Mouse (Mus musculus): Measurements from ENCODE around the gene Hmox2.
"Not testable (repeated sequence)": the region's sequence is repeated elsewhere in the genome, so short reads cannot be mapped to it uniquely, and the experiment has no call there.

Hmox2 gene

DNA sequence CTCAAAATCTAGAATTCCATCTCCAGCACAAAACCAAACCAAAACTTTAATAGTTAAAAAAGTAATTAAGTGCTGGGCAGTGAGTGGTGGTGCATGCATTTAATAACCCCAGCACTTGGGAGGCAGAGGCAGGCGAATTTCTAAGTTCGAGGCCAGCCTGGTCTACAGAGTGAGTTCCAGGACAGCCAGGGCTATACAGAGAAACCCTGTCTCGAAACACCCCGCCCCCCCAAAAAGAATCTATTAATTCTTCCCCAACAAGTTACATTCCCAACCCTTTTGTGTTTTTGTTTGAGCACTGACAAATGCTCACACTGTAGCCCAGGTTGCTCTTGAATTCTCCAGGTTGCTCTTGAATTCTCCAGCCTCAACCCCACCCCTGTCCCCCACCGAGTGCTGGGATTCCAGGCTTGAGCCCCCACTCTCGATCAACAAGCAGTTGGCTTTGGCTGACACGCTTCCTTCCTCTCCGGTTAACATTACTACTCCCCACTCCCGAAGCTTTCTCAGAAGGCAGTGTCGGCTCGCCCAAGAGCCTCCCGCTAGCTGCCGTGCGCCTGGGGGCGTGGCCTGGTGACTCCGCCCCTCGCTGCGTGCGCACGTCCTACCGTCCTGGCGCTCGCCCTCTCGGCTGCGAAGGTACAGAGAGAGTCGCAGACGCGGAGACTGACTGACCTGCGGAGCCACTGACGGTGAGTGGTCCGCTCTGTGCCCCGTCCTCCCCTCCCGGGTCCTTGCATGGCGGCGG is at the start of gene Hmox2:
Gene Hmox2, plus strand, starts transcription at position 582 of the 748 bp plus-strand sequence.
- DNase-seq (ENCODE audit: low spot score): peak; percentile 93

DNA sequence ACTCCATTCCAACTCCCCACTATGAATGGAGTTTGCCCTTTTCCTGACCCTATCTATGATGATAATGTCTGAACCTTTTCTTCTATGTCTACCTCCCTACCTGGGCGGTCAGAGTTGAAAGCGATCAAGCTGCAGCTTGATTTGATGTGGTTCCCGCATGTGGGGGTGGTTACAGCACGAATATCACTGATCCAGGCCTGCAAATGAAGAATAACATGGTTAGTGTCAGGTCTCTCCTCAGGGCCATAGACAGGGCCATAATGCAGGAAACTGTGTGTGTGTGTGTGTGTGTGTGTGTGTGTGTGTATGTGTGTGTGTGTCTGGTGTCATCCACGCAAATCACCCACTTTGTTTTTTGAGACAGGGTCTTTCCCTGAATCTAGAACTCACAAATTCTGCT is 49.3 kb upstream of the Hmox2 start:
- DNase-seq (ENCODE audit: low spot score): no peak

DNA sequence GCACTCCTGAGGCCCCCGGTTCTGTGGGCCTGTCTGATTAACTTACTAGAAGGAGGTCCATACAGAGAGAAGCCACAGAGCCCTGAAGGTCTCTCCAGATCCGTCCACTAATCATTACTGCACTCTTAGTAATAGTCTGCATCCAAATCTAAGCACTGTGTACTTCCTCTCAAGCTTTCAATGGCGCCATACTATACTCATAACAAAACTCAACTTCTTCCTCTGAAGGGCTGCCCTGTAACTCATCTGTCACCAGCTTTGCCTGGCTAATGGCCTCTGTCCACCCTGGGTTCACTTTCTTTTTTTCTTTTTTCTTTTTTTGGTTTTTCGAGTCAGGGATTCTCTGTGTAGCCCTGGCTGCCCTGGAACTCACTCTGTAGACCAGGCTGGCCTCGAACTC is 48.1 kb upstream of the Hmox2 start:
- DNase-seq (ENCODE audit: low spot score): no peak

DNA sequence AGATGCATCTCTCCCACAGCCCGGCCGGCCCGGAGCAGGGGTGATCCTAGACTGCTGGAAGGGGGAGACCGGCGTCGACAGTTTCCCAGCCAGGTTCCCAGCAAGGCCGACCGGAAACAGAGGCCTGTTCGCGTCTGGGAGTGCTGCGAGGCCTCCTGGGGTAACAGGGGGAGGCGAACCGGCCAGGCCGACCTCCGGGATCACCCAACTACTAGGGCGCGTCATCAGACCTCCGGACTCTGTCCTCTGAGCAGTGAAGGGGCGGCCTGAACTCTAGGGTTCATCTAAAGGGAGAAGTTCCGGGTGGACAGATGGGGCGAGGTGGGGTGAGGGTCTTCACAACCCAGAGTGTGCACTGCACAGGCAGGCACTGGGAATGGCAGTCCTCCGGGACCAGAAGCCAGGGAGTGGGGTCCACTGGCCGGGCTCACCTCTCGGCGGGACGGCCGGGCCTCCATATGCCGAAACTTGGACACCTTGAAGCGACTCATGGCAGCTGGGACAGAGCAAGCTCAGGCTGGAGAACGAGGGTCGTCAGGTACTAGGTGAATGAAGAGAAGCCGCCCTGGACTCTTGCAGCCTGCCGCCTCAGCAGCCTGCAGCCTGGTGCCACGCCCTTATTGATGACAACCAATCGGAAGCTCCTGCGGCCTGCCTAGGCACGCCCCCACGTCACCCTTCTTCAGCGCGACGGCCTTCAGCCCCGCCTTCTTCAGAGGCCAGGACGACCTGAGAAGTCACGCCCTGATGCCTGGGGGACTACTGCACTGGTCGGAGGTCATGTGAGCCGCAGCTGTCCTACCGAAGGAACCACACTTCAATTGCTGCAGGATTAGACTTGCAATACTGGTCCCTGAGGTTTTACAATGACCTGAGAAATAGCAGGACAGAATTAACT is 46.8 kb upstream of the Hmox2 start, which contains the start of gene Coro7:
Gene Coro7, minus strand, starts transcription at position 657 of the 898 bp plus-strand sequence.
- DNase-seq (ENCODE audit: low spot score): peak; percentile 96

DNA sequence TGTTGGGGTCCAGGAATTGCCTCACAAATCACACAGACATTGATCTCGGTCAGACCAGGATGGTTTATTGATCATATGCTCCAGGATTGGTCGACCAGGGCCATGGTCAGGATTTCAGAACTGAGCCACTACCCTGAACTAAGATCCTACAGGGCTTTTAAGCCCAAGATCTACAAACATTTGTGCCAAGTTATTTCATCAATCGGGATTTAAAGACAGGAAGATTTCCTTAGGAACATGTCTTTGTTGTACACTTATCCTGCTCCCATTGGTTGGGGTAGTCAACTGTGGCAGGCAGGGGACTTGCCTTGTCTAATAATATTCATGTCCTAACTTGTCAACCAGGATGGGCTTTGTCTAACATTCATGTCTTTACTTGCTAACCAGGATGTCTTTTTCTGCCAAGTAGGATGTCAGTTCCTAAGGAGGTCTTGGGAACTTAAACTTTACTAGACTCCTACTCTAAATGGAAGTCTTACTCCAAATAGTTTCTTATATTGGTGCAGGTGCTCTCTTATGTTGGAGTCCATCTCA is 45.2 kb upstream of the Hmox2 start:
- DNase-seq (ENCODE audit: low spot score): not testable (repeated sequence)

DNA sequence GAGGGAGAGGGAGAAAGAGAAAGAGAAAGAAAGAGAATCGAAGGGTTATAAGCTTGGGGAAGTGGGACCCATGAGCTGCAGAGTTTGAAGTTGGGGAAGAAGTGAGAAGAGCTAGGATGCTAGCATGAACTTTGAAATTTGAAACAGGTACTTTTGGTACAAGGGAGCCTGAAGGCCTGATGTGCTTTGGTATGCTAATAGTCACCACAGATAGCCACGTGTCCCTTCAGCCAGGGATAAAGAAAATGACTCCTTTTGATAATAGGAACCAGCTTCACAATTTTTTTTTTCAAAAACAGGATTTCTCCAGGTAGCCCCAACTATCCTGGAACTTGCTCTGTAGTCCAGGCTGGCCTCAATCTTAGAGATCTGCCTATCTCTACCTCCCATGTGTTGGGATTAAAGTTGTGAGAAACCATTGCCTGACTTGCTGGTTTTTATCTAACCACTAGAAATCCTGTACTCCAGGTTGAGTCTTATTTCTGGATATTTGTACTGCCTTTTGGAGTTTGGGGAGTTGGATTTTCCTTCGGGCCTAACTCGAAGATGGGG is 43.5 kb upstream of the Hmox2 start:
- no peak for DNase-seq (ENCODE audit: low spot score)

DNA sequence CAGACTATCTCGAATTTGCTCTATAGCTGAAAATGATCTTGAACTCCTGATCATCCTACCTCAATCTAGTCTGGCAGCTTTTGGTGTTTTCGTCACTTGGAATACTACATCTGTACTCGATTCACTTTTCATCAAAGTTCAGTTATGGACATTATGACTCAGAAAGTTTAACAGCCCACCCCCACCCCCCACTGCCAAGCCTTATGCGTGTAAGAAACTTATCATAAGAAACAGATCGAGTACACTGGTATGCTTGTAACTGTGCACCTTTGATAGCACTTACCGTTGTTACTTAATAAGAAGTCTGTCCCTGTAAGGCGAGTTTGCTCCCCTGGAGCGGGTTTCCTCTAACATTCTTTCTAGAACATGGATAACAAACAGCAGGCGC is 43.0 kb upstream of the Hmox2 start:
- no peak for DNase-seq (ENCODE audit: low spot score)

DNA sequence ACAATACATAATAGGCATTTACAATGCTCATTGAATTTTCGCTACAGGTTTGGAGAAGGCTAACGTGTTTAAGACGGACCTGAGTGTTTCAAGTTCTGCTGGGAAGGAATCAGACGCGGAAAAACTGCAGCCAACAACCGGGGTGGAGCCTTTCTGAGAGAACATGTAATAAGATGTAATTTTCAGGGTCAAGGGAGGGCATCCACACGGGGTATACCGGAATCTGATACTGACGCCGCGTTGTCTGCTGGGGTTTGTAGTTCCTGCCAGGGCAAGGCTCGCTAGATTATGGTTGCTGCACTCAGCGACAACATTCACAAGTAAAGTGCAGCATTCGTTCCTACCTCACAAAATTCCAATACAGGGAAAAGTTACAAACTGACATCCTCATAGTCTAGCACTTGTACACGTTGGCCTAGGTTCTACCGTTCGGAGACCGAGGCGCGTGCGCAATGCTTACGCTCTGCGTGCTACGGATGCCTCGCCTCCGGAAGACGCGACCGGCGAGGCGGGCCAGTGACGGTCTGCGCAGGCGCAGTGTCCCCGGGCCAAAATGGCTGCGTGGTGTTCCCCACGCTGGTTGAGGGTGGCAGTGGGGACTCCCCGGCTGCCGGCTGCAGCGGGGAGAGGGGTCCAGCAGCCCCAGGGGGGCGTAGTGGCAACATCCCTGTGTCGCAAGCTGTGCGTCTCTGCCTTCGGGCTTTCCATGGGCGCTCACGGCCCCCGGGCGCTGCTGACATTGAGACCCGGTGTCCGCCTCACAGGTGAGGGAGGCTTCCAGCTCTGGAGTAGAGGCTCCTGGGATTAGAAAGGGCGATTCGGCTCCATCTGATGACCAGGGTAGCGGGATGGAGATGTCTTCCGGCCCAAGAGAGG is 42.3 kb upstream of the Hmox2 start:
- DNase-seq (ENCODE audit: low spot score): peak; percentile 93

DNA sequence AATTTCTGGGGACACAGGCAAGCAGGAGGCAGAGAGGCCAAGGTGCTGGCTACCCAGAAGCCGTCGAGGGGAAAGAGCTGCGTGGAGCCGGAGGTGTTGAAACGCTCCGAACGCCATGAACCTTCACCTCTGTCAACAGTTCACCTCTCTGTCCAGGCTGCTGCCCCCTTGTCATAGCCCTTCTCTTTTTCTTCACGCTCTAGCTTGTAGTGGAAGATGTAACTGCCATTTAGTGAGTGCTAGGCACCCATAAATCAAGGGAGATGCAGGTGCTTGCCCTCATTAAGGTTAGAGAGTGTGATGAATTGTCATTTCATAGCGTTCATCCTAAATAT is 41.7 kb upstream of the Hmox2 start:
- DNase-seq (ENCODE audit: low spot score): no peak

DNA sequence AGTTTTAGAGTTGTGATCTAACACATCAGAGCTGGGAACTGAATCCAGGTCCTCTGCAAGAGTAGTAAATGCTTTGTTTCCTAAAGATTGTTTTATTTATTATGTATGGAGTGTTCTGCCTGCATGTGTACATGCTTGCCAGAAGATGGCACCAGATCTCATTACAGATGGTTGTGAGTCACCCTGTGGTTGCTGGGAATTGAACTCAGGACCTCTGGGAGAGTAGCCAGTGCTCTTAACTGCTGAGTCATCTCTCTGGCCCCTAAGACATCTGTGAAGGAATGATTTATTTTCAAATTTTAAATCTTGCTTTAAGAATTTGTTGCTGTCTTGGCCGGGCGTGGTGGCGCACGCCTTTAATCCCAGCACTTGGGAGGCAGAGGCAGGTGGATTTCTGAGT is 36.8 kb upstream of the Hmox2 start:
- DNase-seq (ENCODE audit: low spot score): not testable (repeated sequence)

DNA sequence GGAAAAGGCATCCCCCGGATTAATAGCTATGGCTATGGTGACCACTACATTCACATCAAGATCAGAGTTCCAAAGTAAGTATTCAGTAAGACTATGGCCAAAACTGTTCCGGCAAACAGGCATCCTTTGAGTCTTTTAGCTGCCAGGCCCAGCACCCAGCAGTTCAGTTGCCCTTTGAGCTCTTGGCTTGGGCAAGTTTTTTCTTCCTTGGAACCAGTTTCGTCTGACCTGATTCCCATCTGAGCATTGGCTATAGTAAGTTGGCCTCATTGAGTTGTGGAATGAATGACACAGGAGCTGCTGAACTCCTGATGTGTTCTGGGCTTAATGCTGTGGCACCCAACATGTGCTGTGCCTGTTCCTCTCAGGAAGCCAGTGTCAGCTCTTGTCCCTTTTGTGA is 24.9 kb upstream of the Hmox2 start:
- no peak for DNase-seq (ENCODE audit: low spot score)

DNA sequence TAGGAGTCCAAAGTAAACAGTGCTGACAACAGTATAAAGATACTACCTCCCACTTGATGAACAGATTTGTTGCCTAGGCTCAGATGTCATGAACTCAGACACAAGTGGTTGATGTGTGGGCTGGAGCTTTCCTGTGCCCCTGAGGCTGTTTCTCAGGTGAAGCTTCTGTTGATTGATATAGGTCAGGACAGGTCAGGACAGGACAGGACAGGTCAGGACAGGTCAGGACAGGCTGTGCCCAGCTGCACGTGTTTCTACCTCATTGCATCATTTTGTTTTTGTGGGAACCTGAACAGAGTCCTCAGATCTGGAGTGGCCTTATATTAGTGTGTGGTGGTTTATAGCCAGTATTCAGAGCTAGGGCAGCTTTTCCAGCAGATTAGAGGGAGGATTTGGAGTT is 23.5 kb upstream of the Hmox2 start:
- peak; percentile 11 for DNase-seq (ENCODE audit: low spot score)

DNA sequence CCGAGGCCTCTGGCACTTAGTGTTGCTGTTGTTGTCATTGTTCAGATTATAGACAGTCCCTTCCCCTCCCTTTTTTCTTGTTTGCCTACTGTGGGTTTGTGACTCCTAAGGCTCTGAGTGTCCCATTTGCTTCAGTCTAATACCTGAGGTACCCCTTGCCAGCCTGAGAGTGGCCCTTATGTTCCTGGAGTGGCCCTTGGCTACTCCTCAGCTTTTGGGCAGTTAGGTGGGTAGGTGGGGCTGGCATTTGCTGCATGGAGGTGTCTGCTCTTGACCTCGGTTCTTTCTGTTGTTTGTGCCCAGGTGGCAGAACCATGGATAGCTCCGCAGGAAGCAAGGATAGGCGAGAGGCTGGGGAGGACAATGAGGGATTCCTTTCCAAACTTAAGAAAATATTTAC is 20.6 kb upstream of the Hmox2 start:
- DNase-seq (ENCODE audit: low spot score): no peak

DNA sequence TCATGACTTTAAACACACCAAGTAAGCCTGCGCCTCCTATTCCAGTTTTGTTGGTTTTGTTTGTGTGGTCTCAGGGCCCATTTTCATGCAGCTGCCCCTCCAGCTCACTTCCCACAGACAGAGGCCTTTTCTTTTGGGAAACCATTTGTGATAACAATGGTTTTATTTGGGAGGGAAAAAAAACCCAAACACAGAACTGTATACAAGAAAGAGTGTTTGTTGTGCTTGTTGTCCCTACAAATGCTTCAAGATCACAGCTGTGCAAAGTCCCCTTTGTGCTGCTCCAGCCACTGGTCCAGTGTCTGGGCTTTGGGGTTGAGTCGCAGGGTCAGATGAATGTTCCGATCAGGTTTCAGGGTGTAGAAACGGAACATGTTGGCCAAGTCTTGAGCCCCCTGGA is 15.0 kb upstream of the Hmox2 start:
- DNase-seq (ENCODE audit: low spot score): no peak

DNA sequence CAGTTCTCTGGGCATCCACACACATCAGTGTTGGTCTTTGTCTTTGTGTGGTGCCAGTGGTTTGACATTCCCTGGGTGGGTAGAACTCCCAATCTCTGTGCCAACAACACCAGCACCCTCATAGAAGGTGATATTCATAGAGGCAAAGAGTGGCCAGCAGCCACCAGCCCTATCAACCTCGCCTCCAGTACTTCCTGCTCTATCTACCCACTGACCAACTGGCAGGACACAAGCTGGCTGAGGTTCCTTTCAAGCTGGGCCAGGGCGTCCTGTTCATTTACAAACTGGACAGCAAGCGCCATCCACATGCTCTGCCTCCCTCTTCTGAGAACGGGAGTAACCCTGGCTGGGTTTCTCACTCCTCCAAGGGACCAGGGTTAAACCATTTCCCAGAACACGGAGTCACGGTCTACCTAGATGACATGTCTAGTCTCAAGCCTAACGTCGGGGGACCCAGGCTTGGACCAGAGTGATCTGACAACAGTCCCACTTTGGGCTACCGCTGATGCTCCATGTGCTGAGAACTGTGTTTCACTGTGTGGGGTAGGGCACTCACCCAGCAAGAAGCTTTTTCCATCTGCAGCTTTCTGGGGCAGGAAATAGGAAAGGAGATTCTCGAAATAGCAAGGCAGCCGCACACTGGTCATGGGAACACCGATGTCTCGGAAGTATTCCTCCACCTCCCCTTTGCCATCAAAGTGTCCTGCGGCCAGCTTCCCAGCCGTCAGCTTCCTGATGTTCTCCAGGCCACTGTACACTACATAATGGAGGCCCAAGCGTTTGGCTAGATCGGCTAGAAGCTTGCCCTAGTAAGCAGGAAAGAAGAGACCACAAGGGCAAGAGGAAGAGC is 12.1 kb upstream of the Hmox2 start:
- no peak for DNase-seq (ENCODE audit: low spot score)

DNA sequence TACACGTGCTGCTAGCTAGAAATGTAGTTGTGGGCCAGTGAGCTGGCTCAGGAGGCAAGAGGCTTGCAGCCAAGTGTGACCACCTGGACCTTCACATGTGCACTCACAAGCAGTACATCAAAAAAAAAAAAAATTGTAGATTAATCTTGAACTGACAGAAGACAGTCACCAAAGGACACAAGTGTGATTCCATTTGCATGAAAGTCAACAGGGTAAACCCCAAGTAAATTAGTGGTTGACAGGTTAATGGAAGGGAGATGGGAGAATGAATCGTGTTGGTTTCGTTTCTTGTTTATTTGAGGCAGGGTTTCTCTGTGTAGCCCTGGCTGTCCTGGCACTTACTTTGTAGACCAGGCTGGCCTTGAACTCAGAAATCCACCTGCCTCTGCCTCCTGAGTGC is 8.3 kb upstream of the Hmox2 start:
- no peak for DNase-seq (ENCODE audit: low spot score)

DNA sequence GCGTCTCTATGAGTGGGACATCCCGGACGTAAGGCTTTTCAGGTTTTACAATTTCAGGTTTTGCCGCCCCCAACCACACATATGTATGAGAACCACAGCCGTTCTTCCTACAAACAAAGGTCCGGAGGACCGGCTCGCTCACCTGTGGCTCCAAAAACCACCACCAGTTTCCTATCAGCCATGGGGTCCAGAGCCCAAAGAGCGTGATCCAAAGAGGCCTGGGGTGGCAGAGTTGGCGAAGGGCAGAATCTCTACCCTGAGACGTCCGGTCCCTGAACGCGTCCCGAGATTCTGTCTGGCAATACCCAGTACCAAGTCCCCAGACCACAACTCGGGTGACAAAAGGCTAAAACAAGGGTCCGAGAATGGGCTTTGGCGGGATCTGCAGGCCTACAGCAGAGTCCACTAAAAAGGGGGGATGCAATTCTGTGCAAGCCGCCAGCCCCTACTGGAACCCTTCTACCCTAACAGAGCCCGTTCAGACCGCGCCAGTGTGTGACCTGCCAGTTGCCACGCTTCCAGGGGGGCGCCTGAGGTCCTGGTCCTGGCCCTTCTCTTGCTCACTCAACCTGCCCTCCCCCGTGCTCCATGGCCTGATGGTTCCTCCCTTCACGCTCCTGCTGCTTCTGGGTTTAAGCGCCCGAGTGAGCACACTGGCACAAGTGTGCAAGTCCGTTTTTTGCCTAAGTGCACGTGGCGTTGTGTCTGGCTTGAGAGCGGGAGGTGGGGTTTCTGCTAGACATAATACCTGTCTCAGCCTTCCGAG is 7.2 kb upstream of the Hmox2 start, which contains the start of gene Nmral1:
Gene Nmral1, minus strand, starts transcription at position 604 of the 766 bp plus-strand sequence.
- DNase-seq (ENCODE audit: low spot score): peak; percentile 82

DNA sequence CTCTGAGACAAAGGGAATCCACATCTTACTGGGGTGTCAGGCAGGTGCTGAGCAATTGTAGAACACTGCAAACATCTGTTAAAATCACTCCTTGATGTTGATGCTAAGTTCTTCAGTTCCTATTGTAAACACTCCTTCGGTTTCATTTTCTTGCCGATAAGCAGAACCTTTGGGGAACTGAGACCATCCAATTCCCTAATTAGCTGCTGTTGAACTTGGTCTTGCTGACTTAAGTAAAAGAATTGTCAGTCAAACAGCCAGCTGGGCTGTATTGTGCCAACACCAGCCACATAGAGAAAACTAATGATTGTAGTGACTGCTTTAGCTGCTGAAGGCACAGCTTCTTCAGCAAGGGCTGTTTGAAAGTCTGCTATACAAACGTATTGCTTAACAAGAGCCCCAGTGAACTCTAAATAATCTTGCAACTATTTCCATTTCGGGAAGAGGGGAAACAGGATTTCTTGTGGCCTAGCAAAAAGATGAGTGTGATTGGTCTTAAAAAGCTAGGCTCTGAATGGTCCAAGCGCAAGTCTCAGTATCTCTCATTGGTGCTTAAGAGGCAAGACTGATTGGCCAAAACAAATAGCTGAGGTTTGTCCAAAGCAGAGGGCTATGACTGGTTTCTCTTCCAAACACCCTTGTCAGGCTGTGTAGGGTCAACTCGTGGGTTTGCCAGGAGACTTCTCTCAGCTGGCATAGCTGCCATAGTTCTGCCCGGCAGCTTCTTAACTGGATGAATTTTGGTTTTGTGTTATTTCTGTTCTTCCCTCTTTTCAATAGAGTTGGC is 3.8 kb upstream of the Hmox2 start:
- DNase-seq (ENCODE audit: low spot score): no peak

DNA sequence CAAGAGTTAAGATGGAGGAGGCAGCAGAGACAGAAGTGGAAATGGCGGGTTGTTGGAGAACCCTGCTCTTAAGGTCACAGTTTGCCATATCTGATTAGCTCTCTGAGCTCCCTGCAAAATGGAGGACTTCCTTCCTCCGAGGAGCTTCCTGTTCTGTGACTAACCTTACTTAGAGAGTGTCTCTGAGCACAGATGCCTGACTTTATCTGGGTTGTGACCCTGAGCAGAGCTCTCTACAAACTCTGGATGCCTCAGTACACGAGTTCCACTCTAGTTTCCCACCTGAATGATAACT is 3.3 kb upstream of the Hmox2 start:
- no peak for DNase-seq (ENCODE audit: low spot score)
